Mouse (Mus musculus) gastrocnemius, postnatal 10 days (tissue): ENCODE measurements at regions not wholly inside any gene's neighbourhood (a gene's known extent, or its start where the extent isn't known, plus 50 kb on each side); places are given as distances from the start of the nearest gene placed in this dataset.
"Not testable (repeated sequence)": the region's sequence is repeated elsewhere in the genome, so short reads cannot be mapped to it uniquely, and the experiment has no call there.

Experiments used
- DNase-seq: peaks from one replicate; pipeline ENCODE4 v3.0.0; 2021; ENCODE audit warnings: mixed read lengths

DNA sequence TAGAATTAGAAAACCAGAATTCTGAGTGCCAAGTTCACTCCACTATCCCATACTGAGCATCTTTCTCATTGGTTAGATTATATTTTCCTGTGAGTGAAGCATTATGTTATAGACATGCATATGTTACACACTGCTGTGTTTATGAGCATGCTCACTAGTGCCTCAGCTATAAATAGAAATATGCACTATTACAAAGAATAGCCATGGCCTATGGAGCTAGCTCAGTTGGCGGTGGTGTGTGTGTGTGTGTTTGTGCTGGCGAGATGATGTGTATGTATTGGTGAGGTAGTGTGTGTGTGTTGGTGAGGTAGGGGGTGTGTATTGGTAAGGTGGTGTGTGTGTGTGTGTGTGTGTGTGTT is 106.2 kb downstream of the Sec31a start:
- DNase-seq: no peak

DNA sequence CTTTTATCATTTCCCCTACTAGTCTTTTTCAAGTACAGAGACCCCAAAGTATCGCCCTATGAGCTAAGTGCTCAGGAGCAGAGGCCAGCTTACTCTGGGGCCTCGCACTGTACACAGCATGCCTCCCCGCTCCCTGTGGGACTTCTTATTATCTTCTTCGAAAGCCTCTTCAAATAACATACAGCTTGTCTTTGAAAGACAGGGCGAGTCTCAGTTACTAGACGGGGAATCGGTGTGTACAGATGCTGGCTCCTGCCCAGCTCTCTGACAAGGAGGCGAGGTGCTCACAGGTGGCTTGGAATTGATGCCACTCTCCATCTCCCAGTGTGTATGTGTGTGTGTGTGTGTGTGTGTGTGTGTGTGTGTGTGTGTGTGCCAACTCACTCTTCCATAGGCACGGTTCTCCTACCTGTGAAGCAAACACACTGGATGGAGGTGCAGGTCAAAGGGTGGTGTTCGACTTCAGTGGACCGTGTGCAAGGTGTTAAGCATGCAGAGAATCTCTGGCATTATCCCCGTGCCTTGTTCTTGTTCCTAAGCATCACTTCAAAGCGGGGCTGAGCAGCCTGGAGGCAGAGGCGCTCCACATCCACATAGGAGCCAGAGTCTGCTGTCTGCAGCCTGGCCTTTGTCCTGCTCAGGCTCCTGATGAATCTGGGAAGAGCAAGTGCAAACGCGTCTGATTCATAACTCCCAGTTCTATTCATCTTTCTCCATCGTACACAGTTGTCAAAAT is 106.8 kb downstream of the Sec31a start:
- DNase-seq: no peak

DNA sequence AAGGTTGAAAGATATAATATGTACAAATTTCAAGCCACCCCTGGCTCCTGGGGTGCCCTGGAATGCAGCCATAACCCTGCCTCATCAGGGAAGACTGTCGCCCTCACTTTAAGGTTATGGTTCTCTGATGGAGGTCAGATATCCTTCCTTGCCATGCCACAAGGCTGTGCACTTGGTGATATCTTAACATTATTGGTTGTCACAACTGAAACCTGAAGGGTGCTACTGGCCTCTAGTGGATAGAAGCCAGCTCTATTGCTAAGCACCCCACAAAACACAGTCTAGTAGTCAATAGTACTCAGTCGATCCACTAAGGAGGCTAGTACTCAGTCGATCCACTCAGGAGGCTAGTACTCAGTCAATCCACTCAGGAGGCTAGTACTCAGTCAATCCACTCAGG is 111.6 kb downstream of the Sec31a start:
- no peak for DNase-seq

DNA sequence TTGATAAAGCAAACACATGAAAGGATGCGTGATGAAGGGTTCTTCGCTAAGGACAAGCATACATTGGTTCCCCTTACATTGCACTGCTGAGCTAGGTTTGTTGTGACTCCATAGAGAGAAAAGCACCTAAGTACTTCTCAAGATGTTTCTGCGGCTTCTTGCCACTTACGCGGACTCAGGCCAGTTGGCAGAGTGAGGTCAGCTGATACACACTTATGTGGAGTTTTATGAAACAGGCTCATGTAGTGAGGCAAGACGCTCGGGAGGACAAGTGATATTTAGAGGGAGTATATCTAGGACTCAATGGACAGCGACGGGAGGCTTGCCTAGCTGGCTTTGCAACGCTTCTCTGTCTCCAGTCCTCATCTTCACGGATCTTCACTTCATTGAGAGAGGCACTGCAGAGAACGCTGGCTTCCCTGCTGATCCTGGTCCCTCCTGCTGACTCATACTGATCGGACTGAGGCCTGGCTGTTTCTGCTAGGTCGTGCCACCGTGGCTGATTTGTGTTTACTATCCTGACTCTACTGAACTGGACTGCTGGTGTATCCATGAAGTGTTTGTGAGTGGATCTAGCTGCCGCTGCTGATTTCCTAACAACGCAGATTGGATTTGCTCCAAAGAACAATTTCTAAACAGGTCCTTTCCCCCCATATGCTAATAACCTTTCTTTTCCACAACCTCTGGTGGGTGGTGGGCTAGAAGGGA is 113.8 kb downstream of the Sec31a start:
- DNase-seq: no peak

DNA sequence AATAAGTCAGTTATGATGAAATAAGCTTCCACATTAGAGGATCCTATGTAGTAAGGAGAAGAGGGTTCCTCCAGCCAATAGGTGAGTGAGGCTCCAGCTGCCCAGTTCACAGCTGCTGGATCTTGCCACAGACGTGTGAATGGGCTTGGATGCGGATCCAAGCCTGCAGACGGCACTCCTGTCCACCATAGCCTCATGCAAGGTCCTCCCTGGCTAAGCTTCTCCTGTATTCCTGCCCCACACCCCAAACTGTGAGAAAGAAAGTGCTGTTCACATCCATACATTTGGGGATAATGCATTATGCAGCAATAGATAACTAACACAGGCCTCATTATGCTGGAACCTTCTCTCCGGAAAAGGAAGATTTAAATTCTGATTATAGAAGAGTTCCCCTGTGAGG is 116.9 kb downstream of the Sec31a start:
- DNase-seq: no peak

DNA sequence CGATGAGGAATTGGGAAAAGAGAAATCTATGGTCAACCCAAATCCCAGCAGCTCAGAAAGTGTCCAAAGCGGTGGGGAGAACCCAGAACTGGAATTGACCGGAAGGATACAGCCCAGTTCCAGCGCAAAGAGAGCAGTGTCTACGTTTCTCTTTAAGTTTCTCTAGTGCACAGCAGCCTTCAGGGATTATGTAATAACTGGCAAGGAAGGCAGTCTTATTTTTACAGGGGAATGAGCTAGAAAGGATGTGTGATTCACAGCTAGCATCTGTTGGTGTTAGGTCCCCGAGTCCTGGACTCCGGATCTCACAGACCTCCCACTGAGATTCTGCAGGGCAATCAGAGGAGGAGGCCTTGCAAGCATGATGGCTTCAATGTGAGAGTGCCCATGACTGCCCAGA is 121.8 kb downstream of the Sec31a start:
- DNase-seq: no peak

DNA sequence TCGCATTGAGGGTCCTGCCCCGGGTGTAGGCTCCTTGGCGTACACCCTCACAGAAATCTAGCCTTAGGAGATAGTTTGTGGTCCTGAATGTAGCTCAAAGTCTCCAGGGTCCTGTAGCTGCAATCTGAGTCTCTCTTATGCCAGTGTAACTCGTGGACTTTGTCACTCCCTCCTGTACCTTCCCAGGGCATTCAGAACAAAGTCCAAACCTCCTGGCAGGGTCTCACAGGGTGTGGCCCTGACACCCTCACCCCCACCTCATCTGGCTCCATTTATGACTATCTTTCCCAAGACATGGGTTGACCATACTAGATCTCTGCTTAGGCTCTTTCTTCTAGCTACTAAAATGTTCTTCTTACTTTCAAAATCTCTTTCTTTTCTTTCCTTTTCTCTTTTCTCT is 120.6 kb upstream of the Tmem150c start:
- no peak for DNase-seq

DNA sequence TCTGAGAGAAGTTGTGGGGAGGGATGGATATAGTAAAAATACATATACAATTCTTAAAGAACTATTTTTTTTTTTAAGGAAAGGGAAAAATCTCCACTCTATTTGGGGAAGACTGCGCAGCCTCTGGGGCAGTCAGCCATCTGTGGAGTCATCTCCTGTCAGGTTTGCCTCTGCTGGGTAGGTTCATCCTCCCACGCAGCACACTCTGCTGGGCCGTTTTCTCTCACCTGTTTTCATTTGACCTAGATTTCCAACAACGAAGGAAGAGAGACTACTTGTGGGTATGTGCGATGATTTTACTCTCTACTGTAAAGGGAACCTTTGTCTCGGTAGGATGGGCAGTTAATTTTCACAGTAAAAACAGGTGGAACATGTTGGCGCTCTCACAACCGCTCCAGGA is 119.9 kb upstream of the Tmem150c start:
- no peak for DNase-seq

DNA sequence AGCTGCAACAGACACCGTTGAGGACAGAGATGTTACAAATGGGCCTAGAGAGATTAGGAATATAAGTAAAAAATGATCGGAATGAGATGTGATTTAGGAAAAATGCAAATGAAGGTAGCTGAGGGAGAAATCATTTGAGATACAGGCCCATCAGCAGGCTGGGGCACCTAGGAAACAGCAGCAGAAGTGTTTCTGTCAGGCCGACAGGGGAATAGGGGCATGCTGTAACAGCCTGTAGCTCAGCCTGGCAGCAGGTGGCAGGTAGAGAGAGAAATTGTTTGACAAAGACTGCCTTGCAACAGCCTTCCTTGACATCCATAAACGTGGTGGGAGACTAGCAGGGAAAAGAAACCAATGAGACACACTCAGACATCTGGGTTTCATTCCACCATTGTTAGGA is 115.1 kb upstream of the Tmem150c start:
- no peak for DNase-seq

DNA sequence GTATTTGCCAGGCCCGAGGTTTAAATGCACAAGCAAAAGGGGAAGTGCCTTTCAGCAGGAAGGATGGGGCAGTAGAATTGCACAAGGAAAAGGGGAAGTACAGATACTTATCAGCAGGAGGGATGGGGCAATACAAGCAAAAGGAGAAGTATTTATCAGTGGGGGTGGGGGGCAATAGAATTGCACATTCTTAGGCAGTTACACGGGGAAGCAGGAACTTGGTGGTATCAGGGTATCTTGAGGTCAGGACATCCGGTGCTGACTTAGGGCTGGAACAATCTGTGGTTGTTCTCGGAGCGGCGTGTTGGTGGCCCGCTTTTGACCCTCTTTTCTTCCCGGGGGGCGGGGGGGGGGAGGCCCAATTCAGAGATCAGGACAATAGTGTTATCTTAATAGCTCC is 112.4 kb upstream of the Tmem150c start:
- DNase-seq: not testable (repeated sequence)

DNA sequence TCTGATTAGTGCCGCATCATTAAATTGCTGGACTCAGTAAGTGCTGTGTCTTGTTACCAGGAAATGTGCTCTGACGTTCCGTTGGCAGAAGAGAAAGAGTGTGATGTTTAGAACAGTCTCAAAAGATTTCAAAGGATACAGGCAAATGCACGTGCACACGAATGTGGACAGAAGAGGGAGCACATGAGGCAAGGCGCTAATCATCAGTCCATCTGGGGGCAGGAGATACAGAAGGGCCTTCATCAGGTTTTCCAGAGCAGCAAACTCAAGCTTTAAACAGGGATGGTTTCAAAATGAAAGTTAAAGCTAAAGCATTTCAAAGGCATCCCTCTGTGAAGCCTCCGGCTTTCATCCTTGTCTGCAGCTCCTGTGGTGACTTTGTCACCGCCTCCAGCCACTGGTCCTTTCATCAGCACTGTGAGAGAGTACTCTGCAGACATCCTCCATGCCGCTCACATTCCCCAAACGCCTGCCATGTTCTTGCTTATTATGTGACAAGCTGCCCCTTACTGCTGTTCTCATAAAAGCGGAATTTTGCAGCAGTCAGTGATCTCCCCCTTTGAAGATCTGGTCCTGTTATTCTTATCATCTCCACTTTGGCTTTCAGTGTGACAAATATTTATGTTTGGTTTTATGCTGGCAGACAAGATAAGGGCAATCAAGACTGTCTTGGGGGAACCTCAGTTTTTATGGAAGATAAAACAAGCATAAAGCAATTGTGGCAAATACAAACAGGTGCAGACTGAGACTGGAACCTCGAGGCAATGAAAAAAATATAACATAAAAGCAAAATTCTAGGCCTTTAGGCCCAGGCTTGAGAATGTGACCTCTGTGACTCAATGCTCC is 111.5 kb upstream of the Tmem150c start:
- DNase-seq: no peak

DNA sequence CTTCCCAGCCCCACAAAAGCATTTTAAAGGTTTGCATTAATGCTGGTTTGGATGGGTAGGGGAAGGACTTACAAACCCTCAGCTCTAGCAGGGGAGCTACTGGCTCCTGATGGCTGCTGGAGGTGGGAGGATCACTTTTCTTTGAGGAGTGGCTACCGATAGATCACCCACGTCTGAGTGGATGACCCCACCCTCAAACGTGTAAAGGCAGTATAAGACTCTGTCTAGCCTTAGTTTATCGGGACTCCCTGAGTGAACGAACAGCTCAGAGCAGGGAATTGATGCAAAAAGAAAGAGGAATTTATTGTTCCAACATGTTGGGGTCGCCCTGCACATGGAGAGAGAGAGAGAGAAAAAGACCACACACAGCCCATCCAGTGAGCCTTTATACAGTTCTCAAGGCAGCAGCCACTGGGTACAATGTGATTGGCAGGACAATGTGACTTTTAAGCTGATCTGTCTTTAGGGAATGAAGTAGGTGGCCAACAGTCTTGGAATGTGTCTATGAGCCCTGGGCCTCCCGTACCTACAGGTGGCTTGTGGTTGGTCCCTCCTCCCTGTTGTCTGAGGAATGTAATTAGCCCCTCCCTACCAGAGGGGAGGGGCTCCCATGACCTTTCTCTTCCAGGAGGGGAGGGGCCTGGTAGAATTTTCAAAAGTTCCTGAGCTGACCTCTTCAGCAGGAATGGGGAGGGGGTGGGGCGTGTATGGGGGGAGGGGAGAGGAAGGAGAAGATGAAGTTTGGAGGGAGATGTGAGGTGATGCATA is 108.7 kb upstream of the Tmem150c start:
- no peak for DNase-seq

DNA sequence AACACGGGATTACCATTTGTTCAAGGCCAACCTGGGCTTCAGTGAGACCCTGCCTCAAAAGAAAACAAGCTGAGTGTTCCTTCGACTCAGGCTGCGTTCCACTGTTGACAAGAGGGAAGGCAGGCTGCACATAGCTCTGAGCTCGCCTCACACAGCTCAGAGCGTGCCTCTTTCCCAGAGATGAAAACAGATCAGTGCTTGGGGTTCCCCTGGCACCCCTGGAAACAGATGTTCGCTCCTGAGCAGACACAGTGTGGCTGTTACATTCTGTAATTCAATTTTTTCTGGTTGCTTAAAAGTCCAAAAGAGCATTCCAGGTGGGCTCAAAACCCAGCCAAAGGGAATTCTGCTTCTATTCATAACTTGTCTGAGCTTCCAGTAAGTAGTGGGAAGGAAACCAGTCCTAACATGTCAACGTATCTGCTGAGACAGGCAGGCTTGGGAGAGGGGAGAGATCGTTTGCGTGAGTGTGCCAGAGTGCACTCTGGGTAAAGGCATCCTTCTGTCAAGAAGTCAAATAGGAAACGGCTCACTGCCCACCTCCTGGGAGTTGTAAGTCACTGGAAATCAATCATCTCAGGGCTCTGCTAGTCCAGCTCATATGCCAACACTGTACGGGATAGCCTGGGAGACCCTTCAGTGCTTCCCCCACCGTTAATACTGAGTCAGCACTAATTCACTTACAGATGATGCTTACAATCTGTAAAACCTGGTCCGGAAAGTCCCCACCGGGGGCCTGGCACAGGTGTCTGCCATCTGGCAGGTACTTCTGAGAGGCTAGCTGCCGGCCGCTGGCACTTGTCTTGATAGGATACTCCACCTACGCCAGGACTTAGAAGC is 107.3 kb upstream of the Tmem150c start:
- DNase-seq: no peak

DNA sequence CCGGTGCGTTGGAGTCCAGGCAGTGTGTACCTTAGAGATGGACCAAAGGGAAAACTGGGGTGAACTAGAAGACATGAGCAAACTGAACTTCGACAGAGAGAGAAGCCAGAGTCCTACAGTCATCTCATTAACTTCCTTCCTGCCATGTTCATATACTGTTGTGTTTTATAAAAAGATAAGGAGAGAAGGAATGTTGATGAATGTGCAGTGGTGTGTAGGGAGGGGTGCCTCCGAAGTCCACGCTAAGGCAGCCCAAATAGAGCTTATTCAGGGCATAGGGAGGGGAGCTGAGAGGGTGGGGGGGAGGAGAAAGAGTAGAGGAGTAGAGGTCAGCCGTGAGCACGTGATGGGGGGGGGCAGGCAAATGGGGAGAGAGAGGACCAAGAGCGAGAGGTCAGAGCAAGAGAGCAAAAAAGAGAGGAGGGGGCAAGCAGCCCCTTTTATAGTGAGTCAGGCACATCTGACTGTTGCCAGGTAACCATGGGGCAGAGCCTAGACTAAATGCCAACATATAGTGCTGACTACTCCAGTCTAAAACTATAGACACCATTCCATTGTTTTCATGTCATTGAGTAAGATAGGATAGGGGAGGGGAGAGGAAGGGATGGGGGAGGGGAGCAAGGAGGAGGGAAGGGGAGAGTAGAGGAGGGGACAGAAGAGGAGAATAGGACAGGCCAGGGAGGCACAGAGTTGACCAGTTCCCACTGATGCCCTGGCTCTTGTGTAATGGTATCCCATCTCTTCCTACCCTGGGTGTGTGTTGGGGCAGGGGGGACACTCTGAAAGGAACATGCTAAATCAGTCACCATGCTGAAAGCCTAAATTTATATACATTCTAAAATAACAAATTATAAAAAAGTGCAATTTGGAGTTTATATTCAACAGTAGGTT is 100.4 kb upstream of the Tmem150c start:
- no peak for DNase-seq

DNA sequence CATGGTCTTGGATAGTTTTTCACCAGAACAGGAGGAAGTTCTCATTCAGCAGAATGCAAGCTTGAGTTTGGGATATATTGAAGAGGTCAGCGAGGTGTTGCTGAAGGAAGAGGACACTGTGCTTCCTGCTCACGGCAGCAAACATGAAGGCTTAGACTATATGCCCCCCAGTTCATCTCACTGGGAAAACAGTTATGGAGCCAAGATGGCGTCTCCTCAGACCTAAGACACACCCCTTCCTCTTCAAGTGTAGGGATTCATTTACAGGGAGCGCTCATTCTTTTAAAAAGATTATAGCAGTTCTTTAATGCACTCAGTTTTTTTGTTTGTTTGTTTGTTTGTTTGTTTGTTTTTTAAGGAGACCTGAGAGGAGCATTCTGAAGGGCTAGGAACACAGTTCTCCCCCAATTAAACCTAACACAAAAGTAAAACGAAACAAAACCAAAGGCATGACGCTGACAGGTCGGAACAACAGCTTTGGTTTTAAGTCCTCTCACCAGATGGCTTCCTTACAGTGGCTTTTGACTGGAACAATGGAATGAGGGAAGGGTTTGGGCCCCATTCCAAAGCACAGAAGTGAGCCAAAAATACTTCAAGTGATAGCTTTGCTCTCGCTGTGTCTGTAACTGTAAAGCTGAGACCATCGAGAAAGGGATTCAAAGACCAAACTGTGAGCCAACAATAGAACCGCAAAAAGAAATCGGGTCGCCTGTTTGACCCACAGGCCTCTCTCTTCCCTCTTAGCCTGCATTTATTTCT is 99.5 kb upstream of the Tmem150c start:
- DNase-seq: peak; percentile 26

DNA sequence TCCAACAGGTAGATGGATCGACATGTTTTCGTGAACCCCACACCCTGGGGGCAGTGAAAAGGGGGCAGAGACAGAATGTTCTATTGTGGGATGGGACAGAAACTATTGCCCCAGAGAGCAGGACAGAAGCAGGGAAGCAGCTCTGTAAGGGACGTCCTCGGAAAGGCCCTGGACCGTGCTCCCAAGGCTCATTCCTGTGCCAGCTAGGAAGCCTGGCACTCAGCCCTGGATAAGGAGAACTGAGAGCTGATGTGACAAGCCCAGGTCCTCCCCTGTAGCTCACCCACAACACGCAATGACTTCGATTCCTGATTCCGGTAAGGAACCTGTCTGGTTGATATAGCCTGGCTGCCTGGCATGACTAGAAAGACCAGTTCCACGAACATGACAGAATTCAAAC is 95.7 kb upstream of the Tmem150c start:
- DNase-seq: no peak

DNA sequence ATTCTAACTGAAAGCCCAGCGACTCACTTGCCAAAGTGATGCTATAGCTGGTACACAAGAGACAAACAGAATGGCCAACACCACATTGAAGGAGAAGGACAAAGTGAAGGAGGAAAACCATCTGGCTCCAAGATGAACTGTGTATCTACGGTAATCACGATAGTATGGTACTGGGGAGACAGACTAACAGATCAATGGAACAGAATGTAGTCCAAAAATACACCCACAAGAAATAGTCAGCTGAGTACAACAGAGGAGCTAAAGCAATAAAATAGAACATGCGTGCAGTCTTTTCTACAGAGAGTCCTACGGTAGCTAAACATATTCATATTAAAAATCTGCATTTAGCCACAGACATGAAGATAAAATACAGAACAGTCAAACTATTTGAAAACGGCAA is 92.4 kb upstream of the Tmem150c start:
- DNase-seq: no peak

DNA sequence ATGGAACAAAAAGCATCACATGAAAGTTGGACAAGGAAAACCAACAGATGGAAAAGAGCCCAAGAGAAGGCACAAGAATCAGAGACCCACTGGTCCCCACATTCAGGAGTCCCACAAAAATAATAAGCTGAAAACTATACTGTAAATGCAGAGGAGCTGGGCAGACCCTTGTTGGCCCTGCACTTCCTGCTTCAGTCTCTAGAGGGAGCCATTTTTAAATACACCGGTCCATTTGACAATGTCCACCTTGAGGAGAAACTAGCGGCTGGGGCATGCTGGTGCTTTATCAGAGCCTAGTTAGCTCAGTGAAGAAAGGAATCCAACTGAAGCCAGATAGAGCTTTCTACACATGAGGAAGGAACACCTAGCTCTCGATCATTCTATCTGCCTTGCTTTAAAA is 90.1 kb upstream of the Tmem150c start:
- no peak for DNase-seq

DNA sequence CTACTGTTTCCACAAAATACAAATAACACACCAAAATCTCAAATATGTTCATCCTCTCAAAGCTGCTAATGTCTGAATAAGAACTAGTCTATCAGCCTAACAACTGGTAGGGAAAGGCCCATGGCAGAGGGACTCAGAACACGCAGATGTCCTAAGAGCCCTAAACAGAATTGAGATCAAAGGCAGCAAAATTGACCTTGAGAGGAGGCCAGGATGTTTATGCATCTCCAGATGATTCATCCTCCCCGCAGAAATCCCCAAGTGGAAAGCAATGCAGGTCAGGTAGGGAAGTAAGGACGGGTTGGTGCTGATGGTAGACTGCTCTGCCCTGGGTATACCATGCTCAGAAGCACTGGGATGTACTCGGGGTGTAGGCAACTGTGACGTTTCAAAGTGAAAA is 89.0 kb upstream of the Tmem150c start:
- DNase-seq: no peak

DNA sequence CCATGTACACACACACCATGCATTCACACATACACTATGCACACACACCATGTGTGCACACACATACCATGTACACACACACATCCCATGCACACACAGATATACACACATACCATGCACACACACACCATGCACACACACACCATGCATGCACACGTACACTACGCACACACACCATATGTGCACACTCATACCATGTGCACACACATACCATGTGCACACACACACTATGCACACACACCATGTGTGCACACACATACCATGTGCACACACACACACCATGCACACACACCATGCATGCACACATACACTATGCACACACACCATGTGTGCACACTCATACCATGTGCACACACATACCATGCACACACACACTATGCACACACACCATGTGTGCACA is 87.1 kb upstream of the Tmem150c start:
- DNase-seq: no peak
